Mouse (Mus musculus): Measurements from ENCODE around the gene Slc44a2.

Slc44a2 gene

DNA sequence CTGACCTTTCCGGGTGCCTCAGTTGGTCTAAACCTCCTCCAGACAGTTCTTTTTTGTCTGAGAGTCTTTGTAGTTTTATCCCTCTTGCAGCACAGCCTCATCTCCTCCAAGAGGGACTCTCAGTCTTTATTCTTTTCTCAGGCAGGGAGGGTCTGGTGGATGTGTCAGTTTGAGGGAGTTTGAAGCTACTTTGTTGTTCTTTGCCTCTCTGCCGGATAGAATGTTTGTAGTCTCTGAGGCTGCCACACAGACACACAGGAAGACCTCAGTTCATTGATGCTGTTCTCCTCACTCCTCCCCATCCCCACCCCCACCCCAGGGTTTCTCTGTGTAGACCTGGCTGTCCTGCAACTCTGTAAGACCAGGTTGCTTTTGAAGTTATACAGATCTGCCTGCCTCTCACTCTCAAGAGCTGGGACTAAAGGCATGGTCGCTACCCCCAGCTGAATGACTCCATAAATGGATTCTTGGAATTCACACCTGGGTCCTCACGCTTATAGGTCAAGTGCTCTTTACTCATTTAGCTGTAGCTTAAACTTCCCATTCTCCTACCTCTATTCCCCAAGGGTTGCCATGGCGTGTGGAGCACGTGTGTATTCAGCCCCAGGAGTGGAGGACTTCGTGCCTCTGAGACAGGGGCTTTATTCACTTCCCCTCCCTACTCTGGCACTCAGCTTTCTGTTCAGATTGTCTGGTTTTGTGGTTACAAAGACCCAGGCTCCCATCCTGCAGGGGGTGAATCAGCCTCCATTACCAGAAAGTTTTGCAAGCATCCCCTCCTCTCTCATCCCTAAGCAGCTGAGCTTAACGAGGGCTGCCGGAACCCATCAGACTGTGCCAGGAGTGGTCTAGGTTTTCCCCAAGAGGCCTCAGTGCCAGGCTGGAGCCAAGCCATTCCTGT, 11.9 kb downstream of the Slc44a2 start:
- DNase-seq (ENCODE audit: low read depth, low spot score) = peak; percentile 68

DNA sequence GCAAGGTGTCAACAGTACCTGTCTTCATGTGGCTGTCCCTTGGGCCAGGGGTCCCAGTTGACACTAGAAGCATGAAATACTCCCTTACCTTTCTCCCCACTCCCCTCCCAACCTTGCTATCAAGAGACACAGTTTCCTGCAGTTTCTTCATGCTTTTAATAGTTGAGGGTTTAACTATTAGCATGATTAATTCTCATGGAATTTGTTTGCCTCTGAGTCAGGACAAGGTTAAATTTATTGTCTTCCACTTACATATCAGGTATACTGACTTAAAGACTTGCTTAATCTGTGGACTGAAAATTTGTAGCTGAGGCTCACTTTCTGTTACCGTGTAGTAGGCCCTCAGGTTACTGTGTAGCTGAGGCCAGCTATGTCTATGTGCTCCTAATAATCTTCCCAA, 13.0 kb downstream of the Slc44a2 start:
- peak; percentile 78 for DNase-seq (ENCODE audit: low read depth, low spot score)

DNA sequence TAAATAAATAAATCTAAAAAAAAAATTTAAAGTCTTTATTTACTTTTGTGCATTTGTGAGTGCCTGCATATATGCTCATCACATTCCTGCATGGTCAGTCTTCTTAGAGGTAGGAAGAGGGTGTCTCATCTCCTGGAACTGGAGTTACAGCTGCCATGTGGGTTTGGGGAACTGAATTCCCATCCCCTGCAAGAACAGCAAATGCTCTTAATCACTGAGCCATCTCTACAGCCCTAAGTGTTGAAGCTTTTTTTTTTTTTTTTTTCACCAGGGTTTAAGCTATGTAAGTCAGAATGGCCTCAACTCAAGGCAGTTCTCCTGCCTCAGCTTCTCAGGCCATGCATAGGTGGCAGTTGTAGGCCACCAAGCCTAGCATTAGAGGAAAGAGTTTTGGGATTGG, 14.2 kb downstream of the Slc44a2 start:
- DNase-seq (ENCODE audit: low read depth, low spot score) = no peak

DNA sequence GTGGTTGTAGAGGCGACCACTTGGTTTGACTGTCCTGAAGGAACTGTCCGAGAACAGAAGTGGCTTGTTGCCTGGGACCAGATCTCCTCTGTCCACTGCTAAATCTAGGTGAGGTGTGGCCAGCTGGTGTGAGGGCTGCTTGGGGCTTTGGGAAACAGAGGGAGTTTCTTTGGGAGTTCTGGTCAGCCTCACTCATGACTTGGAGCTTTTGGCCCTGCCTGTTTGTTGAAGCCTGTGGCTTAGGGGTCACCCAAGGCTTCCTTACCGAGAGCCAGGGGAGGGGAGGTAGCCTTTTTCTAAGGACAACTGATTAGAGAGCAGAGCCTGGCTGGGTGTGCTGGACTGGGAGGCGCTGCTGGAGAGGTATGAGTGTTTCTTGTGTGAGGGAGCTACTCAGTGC, 14.9 kb downstream of the Slc44a2 start:
- DNase-seq (ENCODE audit: low read depth, low spot score) = no peak

DNA sequence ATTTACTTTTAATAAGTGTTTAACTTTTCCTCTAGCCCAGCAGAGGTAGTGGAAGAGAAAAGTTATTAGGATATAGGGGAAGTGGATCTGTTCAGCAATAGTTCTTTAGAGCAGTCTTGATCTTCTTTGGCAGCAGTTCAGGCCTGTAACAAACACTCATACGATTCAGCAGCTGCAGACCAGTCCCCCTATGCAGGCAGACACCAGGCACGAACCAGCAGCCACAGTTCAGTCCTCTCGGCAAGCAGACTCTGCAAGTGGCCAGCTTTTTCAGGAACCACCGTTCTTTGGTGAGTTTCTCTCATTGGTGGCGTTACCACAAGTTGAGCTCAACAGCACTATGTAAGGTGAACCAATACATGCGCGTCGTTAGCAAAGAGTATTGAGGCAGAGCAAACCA, 16.0 kb downstream of the Slc44a2 start:
- DNase-seq (ENCODE audit: low read depth, low spot score) = no peak

DNA sequence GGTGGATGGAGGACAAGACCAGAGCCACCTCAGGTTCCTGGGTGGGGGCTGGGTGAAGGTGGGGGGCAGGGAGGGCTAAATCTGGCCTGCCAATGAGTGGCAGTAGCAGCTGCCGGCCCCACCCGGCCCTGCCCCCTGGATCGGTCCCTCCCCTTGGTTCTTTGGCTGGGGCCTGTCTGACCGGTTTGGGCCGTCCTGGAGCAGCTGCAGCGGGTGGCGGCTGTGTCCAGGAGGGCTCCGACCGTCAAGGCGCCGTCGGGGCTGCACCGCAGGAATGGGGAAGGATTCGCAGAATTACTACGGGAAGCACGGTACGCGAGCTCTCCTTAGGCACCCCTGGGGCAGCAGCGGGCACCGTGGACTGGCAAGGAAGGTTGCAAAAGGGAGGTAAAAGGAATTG, 17.2 kb downstream of the Slc44a2 start:
- DNase-seq (ENCODE audit: low read depth, low spot score) = no peak

DNA sequence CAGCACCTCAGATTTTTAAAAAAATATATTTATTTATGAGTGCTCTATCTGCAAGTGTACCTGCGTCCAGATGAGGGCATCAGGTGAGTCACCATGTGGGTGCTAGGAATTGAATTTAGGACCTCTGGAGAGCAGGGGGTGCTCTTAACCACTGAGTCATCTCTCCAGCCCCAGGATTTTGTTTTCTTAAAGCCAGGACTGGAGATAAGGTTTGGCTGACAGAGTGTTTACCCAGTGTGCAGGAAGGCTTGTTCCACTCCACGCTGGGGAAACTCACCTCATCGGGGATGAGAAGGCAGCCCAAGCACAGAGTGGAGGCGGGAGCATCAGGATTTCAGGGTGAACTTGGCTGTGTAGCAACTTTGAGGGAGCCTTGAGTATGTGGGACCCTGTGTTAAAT, 19.9 kb downstream of the Slc44a2 start:
- DNase-seq (ENCODE audit: low read depth, low spot score) = peak; percentile 25

DNA sequence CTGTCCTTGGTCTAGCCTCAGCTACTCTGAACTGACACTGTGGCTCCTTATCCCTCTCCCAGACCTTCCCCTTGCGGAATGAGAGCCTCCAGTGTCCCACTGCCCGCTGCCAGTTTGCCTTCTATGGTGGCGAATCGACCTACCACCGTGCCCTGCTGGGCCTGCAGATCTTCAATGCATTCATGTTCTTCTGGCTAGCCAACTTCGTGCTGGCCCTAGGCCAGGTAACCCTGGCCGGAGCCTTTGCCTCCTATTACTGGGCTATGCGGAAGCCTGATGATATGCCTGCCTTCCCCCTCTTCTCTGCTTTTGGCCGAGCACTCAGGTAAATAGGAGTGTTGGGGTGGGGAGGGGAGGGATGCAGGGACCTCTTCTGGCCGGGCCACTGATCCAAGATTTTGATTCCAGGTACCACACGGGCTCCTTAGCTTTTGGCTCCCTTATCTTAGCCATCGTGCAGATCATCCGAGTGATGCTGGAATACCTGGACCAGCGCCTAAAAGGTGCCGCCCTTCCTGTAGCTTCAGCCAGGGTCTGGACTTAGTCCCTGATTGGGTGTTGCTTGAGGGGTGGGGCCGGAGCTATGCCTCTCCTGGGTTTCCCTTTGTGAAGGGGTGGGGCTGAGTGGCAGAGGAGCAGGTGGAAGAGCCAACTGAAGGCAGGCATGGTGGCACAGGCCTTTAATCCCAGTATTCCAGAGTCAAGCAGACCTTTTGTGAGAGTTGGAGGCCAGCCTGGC, 26.3 kb downstream of the Slc44a2 start:
- no peak for DNase-seq (ENCODE audit: low read depth, low spot score)

DNA sequence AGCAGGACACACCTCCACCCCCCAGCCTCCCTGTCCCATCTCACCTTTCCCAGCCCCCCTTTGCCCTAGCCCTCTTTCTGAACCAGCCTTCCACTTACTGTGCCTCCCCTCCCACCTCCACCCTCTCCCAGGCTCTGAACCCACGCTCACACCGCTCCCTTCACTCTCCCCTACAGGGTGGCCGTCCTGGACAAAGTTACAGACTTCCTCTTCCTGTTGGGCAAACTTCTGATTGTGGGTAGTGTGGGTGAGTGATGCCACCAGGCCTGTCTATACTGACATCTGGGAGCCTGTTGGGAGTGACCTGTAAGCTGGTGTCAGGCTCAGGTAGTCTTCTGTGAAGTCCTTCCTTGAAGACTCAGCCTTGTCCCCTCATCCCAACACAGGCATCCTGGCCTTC, 27.7 kb downstream of the Slc44a2 start:
- no peak for DNase-seq (ENCODE audit: low read depth, low spot score)

DNA sequence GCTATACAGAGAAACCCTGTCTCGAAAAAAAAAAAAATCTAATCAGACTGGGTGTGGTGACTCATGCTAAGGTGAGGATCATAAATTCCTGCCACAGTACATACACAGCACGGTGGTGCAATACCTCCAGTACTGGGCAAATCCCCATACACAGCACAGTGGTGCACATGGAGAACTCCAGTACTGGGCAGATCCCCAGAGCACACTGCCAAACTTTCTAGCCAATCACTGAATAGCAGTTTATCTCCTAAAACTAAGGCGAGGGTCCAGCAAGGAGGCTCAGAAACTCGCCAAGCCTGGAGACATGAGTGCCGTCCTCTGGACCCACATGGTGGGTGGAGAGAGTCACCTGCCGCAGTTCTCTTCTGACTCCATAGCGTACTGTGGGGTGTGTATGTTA, 30.7 kb downstream of the Slc44a2 start:
- DNase-seq (ENCODE audit: low read depth, low spot score) = peak; percentile 49

DNA sequence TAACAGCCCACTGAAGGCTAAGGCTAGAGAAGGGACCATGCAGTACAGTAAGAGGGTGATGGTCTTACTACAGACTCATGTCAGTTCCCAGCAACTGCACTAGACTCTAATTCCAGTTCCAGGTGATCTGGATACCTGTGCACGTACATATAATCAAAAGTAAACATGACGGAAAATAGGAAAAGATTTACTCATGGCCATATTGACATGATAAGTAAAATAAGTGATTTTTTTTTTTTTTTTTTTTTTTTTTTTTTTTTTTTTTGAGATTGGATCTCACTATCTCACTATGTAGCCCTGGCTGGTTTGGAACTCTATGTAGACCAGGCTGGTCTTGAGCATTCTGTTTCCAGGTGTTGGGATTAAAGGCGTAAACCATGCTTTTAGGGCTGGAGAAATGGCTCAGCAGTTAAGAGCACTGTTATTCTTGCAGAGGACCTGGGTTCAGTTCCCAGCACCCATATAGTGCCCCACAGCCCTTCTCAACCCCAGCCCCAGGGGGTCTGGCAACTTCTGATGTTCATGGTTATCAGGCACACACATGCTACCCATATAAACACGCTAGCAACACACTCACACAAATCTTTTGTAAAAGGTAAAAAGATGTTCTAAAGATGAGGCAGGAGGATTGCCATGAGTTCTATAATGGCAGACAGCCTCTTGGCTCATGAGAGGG, 31.3 kb downstream of the Slc44a2 start:
- no peak for DNase-seq (ENCODE audit: low read depth, low spot score)

DNA sequence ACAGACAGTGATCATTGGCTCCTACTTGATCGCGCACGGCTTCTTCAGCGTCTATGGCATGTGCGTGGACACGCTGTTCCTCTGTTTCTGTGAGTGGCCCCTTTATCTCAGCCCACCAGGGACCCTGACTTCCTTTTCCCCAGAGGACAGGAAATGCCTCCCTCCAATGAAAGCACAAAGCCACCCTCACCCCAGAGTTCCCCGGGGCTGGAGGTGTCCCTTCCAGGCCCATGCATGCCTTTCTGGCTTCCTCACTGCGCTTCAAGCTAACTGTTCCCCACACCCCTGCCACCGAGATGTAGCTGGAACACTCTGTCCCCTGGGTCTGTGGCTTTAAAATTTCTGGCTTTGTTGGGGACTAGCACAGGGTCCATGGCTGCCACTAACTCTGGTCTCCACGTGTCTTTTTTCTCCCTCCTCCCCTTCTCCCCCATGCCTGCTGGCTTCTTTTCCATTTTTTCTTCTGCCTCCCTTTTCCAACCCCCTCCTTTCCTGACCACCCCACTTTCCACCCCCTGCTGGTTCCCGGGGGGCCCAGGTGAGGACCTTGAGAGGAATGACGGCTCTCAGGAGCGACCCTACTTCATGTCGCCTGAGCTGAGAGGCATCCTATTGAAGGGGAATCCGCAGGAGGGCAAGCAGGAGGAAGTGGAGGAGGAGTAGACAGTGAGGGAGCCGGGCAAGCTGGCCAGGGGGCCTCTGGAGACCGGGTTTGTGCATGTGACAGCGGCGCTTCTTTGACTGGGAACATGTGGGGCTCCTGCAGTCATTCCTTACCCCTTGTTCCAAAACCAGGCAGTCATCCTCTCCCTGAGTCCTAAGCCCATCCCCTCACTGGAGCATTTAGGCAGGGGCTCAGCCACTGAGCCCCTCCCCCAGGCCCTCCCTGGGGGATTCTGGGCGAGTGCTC, 32.2 kb downstream of the Slc44a2 start:
- DNase-seq (ENCODE audit: low read depth, low spot score) = no peak

DNA sequence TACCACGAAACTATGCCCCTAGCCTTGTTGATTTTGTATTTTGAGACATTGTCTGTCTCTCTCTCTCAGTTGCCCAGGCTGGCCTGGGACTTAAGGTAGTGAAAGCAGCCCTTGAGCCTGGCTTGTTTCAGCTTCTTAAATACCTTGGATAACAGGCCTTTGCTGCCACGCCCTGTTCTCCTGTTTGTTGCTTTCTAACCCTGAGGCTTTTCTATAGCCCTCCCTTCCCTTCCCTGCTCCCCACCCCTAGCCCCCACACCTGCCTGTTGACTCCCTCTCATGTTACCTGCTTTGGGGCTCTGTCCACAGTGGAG, 32.8 kb downstream of the Slc44a2 start:
- DNase-seq (ENCODE audit: low read depth, low spot score) = no peak

DNA sequence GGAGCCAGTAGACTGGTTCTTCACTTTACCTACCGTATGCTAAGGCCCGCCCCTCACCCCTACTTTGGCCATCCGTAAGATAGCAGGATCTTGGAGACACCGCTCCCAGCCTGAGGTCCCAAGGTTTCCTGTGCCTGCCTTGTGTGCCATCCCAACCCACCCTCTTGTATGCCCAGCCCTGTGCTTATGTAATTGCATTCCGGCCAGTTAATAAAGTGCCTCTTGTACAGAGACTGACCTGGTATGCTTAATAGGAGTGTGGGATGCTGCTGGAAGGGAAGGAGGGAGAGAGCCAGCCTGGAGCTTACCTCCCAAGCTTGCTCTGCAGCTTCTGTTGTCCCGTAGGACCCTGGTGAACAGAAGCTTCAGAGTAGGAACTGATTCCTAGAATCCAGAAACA, 34.3 kb downstream of the Slc44a2 start:
- DNase-seq (ENCODE audit: low read depth, low spot score) = no peak

DNA sequence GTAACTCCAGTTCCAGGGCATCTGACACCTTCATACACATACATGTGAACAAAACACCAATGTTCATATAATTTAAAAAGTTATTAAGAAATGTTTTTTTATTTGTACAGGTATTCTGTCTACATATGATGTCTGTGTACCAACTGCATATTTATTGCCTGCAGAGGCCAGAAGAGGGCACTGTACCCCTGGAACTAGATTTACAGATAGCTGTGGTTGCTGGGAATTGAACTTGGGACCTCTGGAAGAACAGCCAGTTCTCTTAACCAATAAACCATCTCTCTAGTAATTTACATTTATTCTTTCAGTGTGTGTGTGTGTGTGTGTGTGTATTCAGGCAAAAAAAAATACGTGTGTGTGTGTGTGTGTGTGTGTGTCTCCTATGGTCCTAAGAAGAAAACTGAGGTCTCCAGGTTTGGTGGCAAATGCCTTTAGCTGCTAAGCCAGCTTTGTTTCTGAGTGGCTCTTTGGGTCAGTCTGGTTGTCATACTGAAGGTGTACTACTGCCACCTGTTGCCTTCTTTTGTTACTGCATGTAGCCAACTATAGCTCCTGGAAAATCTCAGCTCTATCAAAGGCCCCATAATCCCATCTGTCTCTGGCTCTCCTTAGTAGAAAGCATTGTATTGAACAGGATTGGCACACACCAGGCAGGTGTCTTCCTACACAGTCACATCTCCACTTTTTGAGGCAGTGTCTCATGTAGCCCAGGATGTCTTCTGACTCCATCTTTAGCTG, 36.7 kb downstream of the Slc44a2 start:
- peak; percentile 89 for DNase-seq (ENCODE audit: low read depth, low spot score)

DNA sequence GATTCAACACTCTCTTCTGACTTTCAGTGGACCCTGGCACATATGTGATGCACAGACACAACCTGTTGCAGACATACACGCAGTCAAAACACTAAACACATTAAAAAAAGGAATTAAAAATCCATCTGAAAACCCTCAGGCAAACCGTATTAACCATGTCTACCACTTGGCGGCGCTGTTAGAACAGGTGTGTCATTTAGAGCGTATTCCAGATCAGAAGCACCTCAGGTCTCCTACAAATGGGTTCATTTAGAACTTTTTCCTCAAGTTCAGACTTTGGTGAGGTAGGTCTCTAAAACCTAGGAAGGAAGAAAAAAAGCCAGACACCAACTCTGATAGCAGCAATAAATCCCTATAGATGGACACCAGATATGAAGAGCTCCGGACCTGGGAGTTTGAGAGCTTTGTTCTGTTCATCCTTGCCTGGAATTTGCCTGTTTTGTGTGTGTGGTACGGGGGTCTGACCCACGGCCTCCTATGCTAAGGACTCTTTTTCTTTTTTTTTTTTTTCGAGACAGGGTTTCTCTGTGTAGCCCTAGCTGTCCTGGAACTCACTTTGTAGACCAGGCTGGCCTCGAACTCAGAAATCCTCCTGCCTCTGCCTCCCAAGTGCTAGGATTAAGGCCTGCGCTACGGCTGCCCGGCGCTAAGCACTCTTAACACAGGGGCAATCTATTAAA, 46.2 kb downstream of the Slc44a2 start:
- peak; percentile 87 for DNase-seq (ENCODE audit: low read depth, low spot score)

DNA sequence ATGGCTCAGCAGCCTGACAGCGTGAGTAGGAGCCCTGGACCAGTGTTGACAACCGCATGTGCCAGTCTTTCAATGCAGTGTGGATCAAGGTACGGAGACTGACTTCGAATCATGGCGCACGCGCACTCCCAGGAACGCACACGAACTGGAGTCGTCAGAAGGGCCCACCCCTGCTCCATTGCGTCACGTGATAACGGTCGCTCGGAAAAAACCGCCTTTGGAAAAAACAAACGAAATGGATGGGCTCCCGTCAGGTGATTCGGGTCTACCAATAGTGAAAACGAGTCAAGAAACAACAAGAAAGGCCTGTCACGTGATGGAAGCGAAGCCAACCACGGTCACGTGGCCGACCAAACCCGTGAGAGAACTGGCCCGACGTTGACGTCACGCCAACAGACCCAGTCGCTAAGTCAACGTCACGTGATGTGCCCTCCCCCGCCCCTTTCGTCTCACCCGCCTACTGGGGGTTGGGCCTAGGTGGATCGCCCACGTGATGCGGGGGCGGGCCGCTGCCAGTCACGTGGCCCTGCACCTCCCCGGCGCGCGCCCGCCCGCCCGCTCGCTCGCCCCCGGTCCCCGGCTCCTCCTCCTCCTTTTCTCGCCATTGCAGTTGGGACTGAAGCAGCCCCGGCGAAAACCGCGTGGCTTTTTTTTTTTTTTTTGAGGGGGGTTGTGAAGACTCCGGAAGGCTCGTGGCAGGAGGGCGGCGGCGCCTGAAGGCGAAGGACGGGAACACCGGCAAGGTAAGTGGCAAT, 47.0 kb downstream of the Slc44a2 start, which contains the start of gene Ilf3:
TSS of gene Ilf3 (plus strand) at position 515 of the 755 bp plus-strand sequence.
- peak; percentile 100 for DNase-seq (ENCODE audit: low read depth, low spot score)

DNA sequence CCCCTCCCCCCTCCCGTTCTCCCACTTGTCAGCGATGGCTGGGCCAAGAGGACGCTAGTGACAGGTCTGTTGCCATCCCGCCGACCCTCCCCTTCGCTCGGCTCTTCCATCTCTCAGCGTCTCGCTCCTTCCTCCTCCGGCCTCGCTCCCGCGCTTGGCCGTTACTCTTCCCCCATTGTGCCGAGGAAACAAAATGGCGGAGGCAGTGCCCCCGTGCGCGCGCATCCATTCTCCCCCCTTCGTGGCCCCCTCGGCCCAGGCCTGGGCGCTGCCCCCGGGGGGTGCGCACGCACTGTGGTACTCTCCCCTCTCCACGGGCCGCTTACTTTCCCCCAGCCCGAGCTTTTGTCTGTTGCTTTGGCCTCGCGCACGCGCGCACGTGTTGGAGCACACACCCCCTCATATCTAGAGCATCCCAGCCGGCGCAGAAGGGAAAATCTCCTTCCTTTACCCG, 47.7 kb downstream of the Slc44a2 start:
- DNase-seq (ENCODE audit: low read depth, low spot score) = peak; percentile 65

DNA sequence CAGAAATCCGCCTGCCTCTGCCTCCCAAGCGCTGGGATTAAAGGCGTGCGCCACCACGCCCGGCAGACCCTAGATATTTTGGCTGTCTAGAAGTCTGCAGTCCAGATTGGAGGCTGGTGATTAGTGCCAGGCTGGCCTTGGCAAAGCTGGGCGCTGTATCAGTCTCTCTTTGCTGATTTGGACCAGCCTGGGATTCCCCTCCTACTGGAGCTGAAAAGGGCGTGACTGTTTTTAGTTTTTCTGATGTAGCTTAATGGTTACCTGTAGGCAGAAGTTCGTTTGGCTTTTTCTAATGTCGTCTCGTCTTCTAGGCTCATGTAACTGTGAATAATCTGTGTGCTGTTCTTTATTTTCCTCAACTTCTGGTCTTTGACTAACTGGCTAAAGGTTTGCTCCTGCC, 48.6 kb downstream of the Slc44a2 start:
- DNase-seq (ENCODE audit: low read depth, low spot score) = peak; percentile 26

All from 3T3-L1 (cell line).